Mouse (Mus musculus) neural tube, embryonic 15.5 days (tissue): ENCODE results near the gene Kitl. TPM values are rescaled to one million over a fixed set of nuclear protein-coding genes. Genes with fewer than 3 reads are reported as not detected.
A peak's percentile ranks its signal among the peaks of the same experiment; 100 is the strongest.

Experiments
- ATAC-seq: fragments of 200-750 bp; cut with Nextera tagmentation; 2 replicates; pipeline ENCODE4 v1.8.0; 2017; ENCODE audit warnings: mild to moderate bottlenecking, moderate TSS enrichment, moderate library complexity; ENCODE audit not compliant: low FRiP score
- H3K27ac ChIP-seq: fragments of 300-500 bp; sonication (generic); replicated peaks from 2 replicates; pipeline ENCODE4 v1.5.1; 2015; ENCODE audit warnings: mild to moderate bottlenecking, inconsistent platforms
- H3K27me3 ChIP-seq: fragments of 300-500 bp; sonication (generic); replicated peaks from 2 replicates; pipeline ENCODE4 v1.6.1; 2015; ENCODE audit warnings: inconsistent platforms
- H3K36me3 ChIP-seq: fragments of 300-500 bp; sonication (generic); 2 replicates; pipeline ENCODE4 v1.6.1; 2015; ENCODE audit warnings: inconsistent platforms
- H3K4me1 ChIP-seq: fragments of 300-500 bp; sonication (generic); 2 replicates; pipeline ENCODE4 v1.6.1; 2015; ENCODE audit warnings: inconsistent platforms
- H3K4me2 ChIP-seq: fragments of 300-500 bp; sonication (generic); 2 replicates; pipeline ENCODE4 v1.6.1; 2015; ENCODE audit warnings: inconsistent platforms, mild to moderate bottlenecking, moderate library complexity
- H3K4me3 ChIP-seq: fragments of 300-500 bp; sonication (generic); replicated peaks from 2 replicates; pipeline ENCODE4 v1.5.1; 2015; ENCODE audit warnings: mild to moderate bottlenecking, inconsistent platforms
- H3K9ac ChIP-seq: fragments of 300-500 bp; sonication (generic); replicated peaks from 2 replicates; pipeline ENCODE4 v1.6.1; 2015; ENCODE audit warnings: mild to moderate bottlenecking, inconsistent platforms
- H3K9me3 ChIP-seq: fragments of 300-500 bp; sonication (generic); replicated peaks from 2 replicates; pipeline ENCODE4 v1.6.1; 2016; ENCODE audit warnings: inconsistent platforms
- WGBS: fragments of 180-500 bp; shearing (Covaris S2); methylation state at CpG from one replicate; pipeline ENCODE4 v1.1.7; 2015; ENCODE audit warnings: mixed read lengths; 5-methylcytosine and 5-hydroxymethylcytosine counted together
- polyA plus RNA-seq: library from polyadenylated mRNA; unstranded; fragments of >200 nt; fragmentation: Nextera tagmentation; extraction: Ambion mirVana; gene quantifications from 2 replicates; pipeline ENCODE4 v1.2.1, GENCODE M21; 2015

Gene Kitl
- polyA plus RNA-seq, 1 experiment from 2014 or later: 24.5 TPM

GRCm38 (mm10) chr10:100055082-100055481, 39.7 kb downstream of the Kitl start:
- Histone ChIP-seq H3K27me3 (no peaks in the 10 kb centered on the region), H3K4me2 (no peak overlapping the region), H3K9ac (no peak overlapping the region), H3K4me3 (no peak overlapping the region), H3K36me3 (no peaks in the 10 kb centered on the region), H3K27ac (no peak overlapping the region), H3K9me3 (no peaks in the 10 kb centered on the region), H3K4me1 (peaks cover 3% of the 10 kb centered on the region; the same call in 1 of the 2 replicates)
- no peak for ATAC-seq
- WGBS: 95% methylated on average over 2 of the region's 2 CpGs

GRCm38 (mm10) chr10:100057106-100057623, 41.7 kb downstream of the Kitl start:
- WGBS: 76% methylated on average over 1 of the region's 1 CpGs

GRCm38 (mm10) chr10:100059356-100059755, 43.9 kb downstream of the Kitl start:
- Histone ChIP-seq H3K36me3 (no peaks in the 10 kb centered on the region), H3K27ac (no peak overlapping the region), H3K4me1 (no peaks in the 10 kb centered on the region), H3K27me3 (no peaks in the 10 kb centered on the region), H3K4me2 (no peak overlapping the region), H3K9ac (no peak overlapping the region), H3K4me3 (no peak overlapping the region), H3K9me3 (no peaks in the 10 kb centered on the region)
- 96% methylated on average over 4 of the region's 4 CpGs for WGBS
- no peak for ATAC-seq

More at GRCm38 (mm10) chr10:100057106-100057623, 41.7 kb downstream of the Kitl start:
- Histone ChIP-seq H3K27ac (no peak overlapping the region), H3K27me3 (no peaks in the 10 kb centered on the region), H3K9me3 (no peaks in the 10 kb centered on the region), H3K4me2 (no peak overlapping the region), H3K36me3 (no peaks in the 10 kb centered on the region), H3K4me3 (no peak overlapping the region), H3K4me1 (no peaks in the 10 kb centered on the region), H3K9ac (no peak overlapping the region)
- ATAC-seq: no peak

- Histone ChIP-seq H3K27ac (peak overlapping the region; percentile 66), H3K4me3 (no peak overlapping the region), H3K27me3 (no peaks in the 10 kb centered on the region), H3K4me1 (peaks cover 12% of the 10 kb centered on the region), H3K36me3 (no peaks in the 10 kb centered on the region), H3K9ac (no peak overlapping the region), H3K4me2 (peak overlapping the region; percentile 11), H3K9me3 (no peaks in the 10 kb centered on the region)
- 12% methylated on average over 12 of the region's 12 CpGs for WGBS
- peak; percentile 85 for ATAC-seq
These were observed 50.3 kb downstream of the Kitl start for GRCm38 (mm10) chr10:100065529-100066301.

GRCm38 (mm10) chr10:100066374-100066773, 50.9 kb downstream of the Kitl start:
- peak overlapping the region; percentile 11; the same call in 1 of the 2 replicates for H3K4me2 ChIP-seq
- peaks cover 12% of the 10 kb centered on the region for H3K4me1 ChIP-seq
- 0 out of 2 replicates have a peak, but pooled peaks have one; percentile 36 for ATAC-seq
- no peaks in the 10 kb centered on the region for H3K27me3 ChIP-seq
- H3K36me3 ChIP-seq: no peaks in the 10 kb centered on the region
- no peak overlapping the region for H3K4me3 ChIP-seq
- H3K9ac ChIP-seq: no peak overlapping the region
- WGBS: 12% methylated on average over 7 of the region's 7 CpGs
- no peaks in the 10 kb centered on the region for H3K9me3 ChIP-seq
- peak overlapping the region; percentile 66 for H3K27ac ChIP-seq

- Histone ChIP-seq H3K27me3 (no peaks in the 10 kb centered on the region), H3K27ac (no peak overlapping the region), H3K36me3 (no peaks in the 10 kb centered on the region), H3K4me2 (no peak overlapping the region), H3K9me3 (no peaks in the 10 kb centered on the region), H3K9ac (no peak overlapping the region), H3K4me3 (no peak overlapping the region), H3K4me1 (no peaks in the 10 kb centered on the region)
- WGBS: 90% methylated on average over 1 of the region's 1 CpGs
- no peak for ATAC-seq
These were observed 57.2 kb downstream of the Kitl start for GRCm38 (mm10) chr10:100072641-100073040.

- Histone ChIP-seq H3K36me3 (no peaks in the 10 kb centered on the region), H3K9me3 (no peaks in the 10 kb centered on the region), H3K4me2 (no peak overlapping the region), H3K9ac (no peak overlapping the region), H3K27me3 (no peaks in the 10 kb centered on the region), H3K4me3 (no peak overlapping the region), H3K27ac (no peak overlapping the region), H3K4me1 (no peaks in the 10 kb centered on the region)
- no peak for ATAC-seq
These were observed 57.7 kb downstream of the Kitl start for GRCm38 (mm10) chr10:100073092-100073491.

- 41% methylated on average over 3 of the region's 3 CpGs for WGBS
- no peaks in the 10 kb centered on the region for H3K4me1 ChIP-seq
- no peak overlapping the region for H3K27ac ChIP-seq
- no peak for ATAC-seq
- H3K4me3 ChIP-seq: no peak overlapping the region
- no peak overlapping the region for H3K9ac ChIP-seq
- H3K4me2 ChIP-seq: no peak overlapping the region
- no peaks in the 10 kb centered on the region for H3K36me3 ChIP-seq
- H3K27me3 ChIP-seq: no peaks in the 10 kb centered on the region
- no peaks in the 10 kb centered on the region for H3K9me3 ChIP-seq
These were observed 85.7 kb downstream of the Kitl start for GRCm38 (mm10) chr10:100101115-100101514.

GRCm38 (mm10) chr10:100111209-100111608, 95.8 kb downstream of the Kitl start:
- H3K27ac ChIP-seq: no peak overlapping the region
- no peak overlapping the region for H3K4me3 ChIP-seq
- no peaks in the 10 kb centered on the region for H3K36me3 ChIP-seq
- 0 out of 2 replicates have a peak, but pooled peaks cover 5% of the 10 kb centered on the region for H3K4me1 ChIP-seq
- WGBS: 36% methylated on average over 7 of the region's 7 CpGs
- H3K27me3 ChIP-seq: no peaks in the 10 kb centered on the region
- no peaks in the 10 kb centered on the region for H3K9me3 ChIP-seq
- no peak overlapping the region for H3K9ac ChIP-seq
- no peak for ATAC-seq
- H3K4me2 ChIP-seq: peak overlapping the region; percentile 26; the same call in 1 of the 2 replicates

- ATAC-seq: no peak
- Histone ChIP-seq H3K9me3 (no peaks in the 10 kb centered on the region), H3K4me1 (0 out of 2 replicates have a peak, but pooled peaks cover 5% of the 10 kb centered on the region), H3K27ac (no peak overlapping the region), H3K4me3 (no peak overlapping the region), H3K4me2 (no peak overlapping the region), H3K27me3 (no peaks in the 10 kb centered on the region), H3K36me3 (no peaks in the 10 kb centered on the region), H3K9ac (no peak overlapping the region)
- 96% methylated on average over 2 of the region's 2 CpGs for WGBS
These were observed 100.1 kb downstream of the Kitl start for GRCm38 (mm10) chr10:100115570-100115969.

- no peak overlapping the region for H3K27ac ChIP-seq
- peaks cover 5% of the 10 kb centered on the region for H3K4me1 ChIP-seq
- WGBS: 44% methylated on average over 5 of the region's 5 CpGs
- no peaks in the 10 kb centered on the region for H3K9me3 ChIP-seq
- H3K4me2 ChIP-seq: no peak overlapping the region
- ATAC-seq: no peak
- no peaks in the 10 kb centered on the region for H3K27me3 ChIP-seq
- no peak overlapping the region for H3K4me3 ChIP-seq
- H3K36me3 ChIP-seq: no peaks in the 10 kb centered on the region
- H3K9ac ChIP-seq: no peak overlapping the region
These were observed 109.0 kb downstream of the Kitl start for GRCm38 (mm10) chr10:100124452-100124851.
